Mouse (Mus musculus) stomach, postnatal 0 days (tissue): Measurements from ENCODE around the gene Fa2h.
A peak's percentile ranks its signal among the peaks of the same experiment; 100 is the strongest.

Experiments
- CTCF ChIP-seq: IDR thresholded peaks from 2 replicates; pipeline ENCODE4 v1.5.1; 2016; ENCODE audit warnings: antibody characterized with exemption, low read depth, mild to moderate bottlenecking, moderate library complexity
- EP300 ChIP-seq: optimal IDR thresholded peaks from 2 replicates; pipeline ENCODE3; 2016; ENCODE audit warnings: antibody characterized with exemption

GRCm38 (mm10) chr8:111312758-111313162 lies 80.9 kb downstream of the Fa2h start:
- TF ChIP-seq CTCF (peak; percentile 50), EP300 (no peak)
